ENCODE assay signal across 26 mouse cellular contexts in the genomic region with DNA sequence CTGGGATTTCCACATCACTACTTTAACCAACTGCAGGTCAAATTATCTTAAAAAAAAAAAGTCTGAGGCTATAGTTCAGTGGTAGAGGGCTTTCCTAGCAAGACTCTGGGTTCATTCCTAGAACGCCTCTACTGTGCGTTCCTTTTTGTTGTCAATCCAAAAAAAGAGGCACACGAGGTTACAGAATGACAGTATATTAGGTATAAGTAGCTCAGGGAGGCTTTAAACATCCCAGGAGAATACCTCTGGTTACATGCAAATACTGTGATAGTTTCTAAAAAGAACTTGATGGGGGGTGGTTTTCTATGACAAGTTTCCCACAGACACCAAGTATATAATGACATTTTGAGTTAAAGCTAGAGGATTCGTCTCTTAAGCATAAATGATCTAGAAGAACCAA. TPM values are rescaled to one million over a fixed set of nuclear protein-coding genes. Genes with fewer than 3 reads are reported as not detected.
"Had no signal": no experiment of that assay in that cellular context is flagged by ENCODE, and none has a peak within 500 bp of the region (broad histone marks: within the 10 kb centered on the region; RNA-seq: fewer than 3 reads in every experiment).

No protein-coding gene starts in this region.

- H3K4me2 ChIP-seq: embryonic facial prominence, embryonic 12.5 days; embryonic facial prominence, embryonic 13.5 days; embryonic facial prominence, embryonic 15.5 days; forebrain, embryonic 12.5 days; forebrain, embryonic 13.5 days; forebrain, embryonic 15.5 days had no signal

- H3K9ac ChIP-seq: embryonic facial prominence, embryonic 12.5 days; embryonic facial prominence, embryonic 13.5 days; embryonic facial prominence, embryonic 15.5 days; forebrain, embryonic 12.5 days; forebrain, embryonic 13.5 days; forebrain, embryonic 15.5 days; forebrain, postnatal 0 days had no signal

- H3K4me3 ChIP-seq: embryonic facial prominence, embryonic 10.5 days; embryonic facial prominence, embryonic 12.5 days; embryonic facial prominence, embryonic 13.5 days; embryonic facial prominence, embryonic 15.5 days; erythroblast, embryonic 14.5 days; forebrain, embryonic 10.5 days; forebrain, embryonic 12.5 days; forebrain, embryonic 13.5 days; forebrain, embryonic 15.5 days; gastrocnemius, adult 2 months; heart, adult 2 months had no signal

- DNase-seq: cerebellum, adult 9-10 months; cerebellum, adult 9-11 months; cerebellum, postnatal 10 days; cerebellum, postnatal 14 days; cerebellum, postnatal 25 days; cerebellum, postnatal 36 days; embryo, embryonic 11 days; forebrain, postnatal 0 days; gastrocnemius, adult 2 months; gastrocnemius, postnatal 10 days; gastrocnemius, postnatal 14 days; gastrocnemius, postnatal 25 days; gastrocnemius, postnatal 36 days; heart, adult 18-20 months; heart, adult 2 months had no signal

- H3K9me3 ChIP-seq: embryonic facial prominence, embryonic 10.5 days; embryonic facial prominence, embryonic 12.5 days; embryonic facial prominence, embryonic 13.5 days; embryonic facial prominence, embryonic 15.5 days; forebrain, embryonic 12.5 days; forebrain, embryonic 13.5 days; forebrain, embryonic 15.5 days had no signal

- H3K27ac ChIP-seq: embryonic facial prominence, embryonic 10.5 days; embryonic facial prominence, embryonic 12.5 days; embryonic facial prominence, embryonic 13.5 days; embryonic facial prominence, embryonic 15.5 days; forebrain, embryonic 10.5 days; forebrain, embryonic 12.5 days; forebrain, embryonic 13.5 days; forebrain, embryonic 15.5 days; gastrocnemius, adult 2 months; heart, adult 2 months had no signal

- H3K36me3 ChIP-seq: embryonic facial prominence, embryonic 13.5 days; embryonic facial prominence, embryonic 15.5 days had no signal

- H3K27me3 ChIP-seq: embryonic facial prominence, embryonic 12.5 days; forebrain, embryonic 12.5 days; forebrain, embryonic 13.5 days; forebrain, embryonic 15.5 days had no signal

RNA-seq across cellular contexts. Expression of a gene that starts 3.6 kb away (rescaled TPM):
- total RNA-seq: common myeloid progenitor, adult 5-6 weeks; granulocyte monocyte progenitor cell, adult 5-6 weeks had no signal
- polyA plus RNA-seq: erythroblast, embryonic 14.5 days had no signal

RNA-seq across cellular contexts. Expression of a gene that starts 18.0 kb away (rescaled TPM):
- polyA plus RNA-seq: erythroblast, embryonic 14.5 days had no signal
